ENCODE assay signal across 14 mouse cellular contexts in the genomic region with DNA sequence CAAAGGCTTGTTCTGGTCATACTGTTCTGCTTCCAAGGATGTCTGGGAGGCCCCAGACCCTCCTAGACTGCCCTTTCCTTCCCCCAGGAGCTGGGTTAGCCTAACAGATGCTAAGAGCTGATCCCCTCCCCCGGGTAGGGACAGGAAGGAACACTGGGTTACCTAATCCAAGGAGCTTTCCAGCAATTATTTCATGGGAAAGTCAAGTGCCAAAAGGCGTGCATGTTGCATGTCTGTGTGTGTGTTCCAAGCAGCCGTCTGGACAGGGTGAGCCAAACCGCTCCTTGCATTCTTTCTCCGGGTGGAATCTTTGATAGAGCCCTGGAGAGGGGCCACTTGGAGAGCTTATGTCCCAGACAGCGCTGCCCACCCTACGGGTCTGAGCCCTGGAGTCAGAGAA. TPM values are rescaled to one million over a fixed set of nuclear protein-coding genes. Genes with fewer than 3 reads are reported as not detected.
DNase-seq lines count a peak whose midpoint lies in the region; ATAC-seq and TF ChIP-seq lines count a peak whose summit lies in the region.
"Had no signal": no experiment of that assay in that cellular context is flagged by ENCODE, and none has a peak within 500 bp of the region (broad histone marks: within the 10 kb centered on the region; RNA-seq: fewer than 3 reads in every experiment).

No protein-coding gene starts in this region.

- H3K36me3 ChIP-seq in stomach, postnatal 0 days (ENCODE audit: control insufficient read depth, insufficient read depth, low read length), result no peaks in the 10 kb centered on the region
- H3K36me3 ChIP-seq: embryonic facial prominence, embryonic 13.5 days had no signal

- TF ChIP-seq EP300 in stomach, postnatal 0 days (optimal IDR thresholded peaks at IDR 0.05), result no peak

- TF ChIP-seq POLR2A in lung, adult 2 months (IDR thresholded peaks at IDR 0.05; ENCODE audit: borderline replicate concordance, extremely low read depth, low read depth, low read length), result no peak

- H3K4me1 ChIP-seq in lung, adult 2 months (ENCODE audit: control insufficient read depth, insufficient read depth, low read length), result 0 out of 2 replicates have a peak, but pooled peaks cover 2% of the 10 kb centered on the region
- no peaks in the 10 kb centered on the region; the same call in 1 of the 2 replicates for H3K4me1 ChIP-seq in stomach, postnatal 0 days (replicated peaks; ENCODE audit: control insufficient read depth, insufficient read depth)

- intact Hi-C loops in heart, postnatal 25 days (cut with DNase I), result no loop called here

- H3K9ac ChIP-seq in stomach, postnatal 0 days (ENCODE audit: low read length), result no peak overlapping the region
- H3K9ac ChIP-seq: embryonic facial prominence, embryonic 13.5 days; forebrain, embryonic 13.5 days had no signal

- ATAC-seq in stomach, postnatal 0 days (ENCODE audit: low FRiP score, low TSS enrichment), result no peak; the same call in 1 of the 2 replicates
- ATAC-seq in CD4-positive, CD25-positive, alpha-beta regulatory T cell, adult 4 months, result no peak
- ATAC-seq: forebrain, embryonic 13.5 days had no signal

- no peak for TF ChIP-seq CTCF in lung, adult 2 months (IDR thresholded peaks at IDR 0.05; ENCODE audit: insufficient read depth, low read length)
- no peak; the same call in 1 of the 2 replicates for TF ChIP-seq CTCF in stomach, postnatal 0 days (IDR thresholded peaks at IDR 0.05; ENCODE audit: low read depth)

- DNase-seq in lung, adult 18-20 months, result peak; percentile 53 to 73
- no peak for DNase-seq in lung, adult 2 months
- DNase-seq in heart, adult 9 months (ENCODE audit: low spot score in 2 of 2), result peak; percentile 89 to 93
- DNase-seq in heart, postnatal 25 days (ENCODE audit: low spot score), result peak; percentile 79
- no peak for DNase-seq in stomach, postnatal 0 days (ENCODE audit: low spot score)
- no peak for DNase-seq in layer of hippocampus, postnatal 25 days (ENCODE audit: extremely low spot score in 1 of 2, low spot score in 1 of 2)
- DNase-seq: kidney, postnatal 10 days; right cerebral cortex, adult 18-20 months; thymus, adult 2 months had no signal

- no peaks in the 10 kb centered on the region for H3K9me3 ChIP-seq in stomach, postnatal 0 days (ENCODE audit: control insufficient read depth, low read length)
- H3K9me3 ChIP-seq: embryonic facial prominence, embryonic 13.5 days; forebrain, embryonic 13.5 days had no signal

- H3K27ac ChIP-seq in stomach, postnatal 0 days (replicated peaks), result peak overlapping the region; percentile 30; the same call in 1 of the 2 replicates
- H3K27ac ChIP-seq: embryonic facial prominence, embryonic 13.5 days; forebrain, embryonic 13.5 days had no signal

- whole genome bisulfite sequencing in lung, adult 2 months, result 37% methylated on average over 7 of the region's 7 CpGs
- WGBS in stomach, postnatal 0 days, result 57% methylated on average over 7 of the region's 7 CpGs

- H3K27me3 ChIP-seq in stomach, postnatal 0 days (ENCODE audit: control insufficient read depth, insufficient read depth, low read length), result no peaks in the 10 kb centered on the region

- no peak overlapping the region for H3K4me3 ChIP-seq in lung, adult 2 months (replicated peaks; ENCODE audit: extremely low read depth, low read depth, low read length)
- no peak overlapping the region for H3K4me3 ChIP-seq in stomach, postnatal 0 days (ENCODE audit: low read depth, low read length)
- H3K4me3 ChIP-seq: embryonic facial prominence, embryonic 13.5 days; forebrain, embryonic 13.5 days had no signal

- no peak overlapping the region for H3K4me2 ChIP-seq in stomach, postnatal 0 days (replicated peaks; ENCODE audit: low read depth)
- H3K4me2 ChIP-seq: embryonic facial prominence, embryonic 13.5 days; forebrain, embryonic 13.5 days had no signal

RNA-seq across cellular contexts. Expression of gene Smtnl2, which starts 1.5 kb away (rescaled TPM):
- 32.1 and 34.5 TPM in 2 replicates for polyA plus RNA-seq in lung, adult 2 months (2012; rRNA removed)
- total RNA-seq in heart, postnatal 25 days (2021), result 10 to 100 TPM; 19.0 to 21.6 TPM
- polyA plus RNA-seq in stomach, postnatal 0 days (2015; fragmentation: Nextera tagmentation; extraction: Ambion mirVana), result 25.8 and 26.9 TPM in 2 replicates
- total RNA-seq in layer of hippocampus, postnatal 25 days (2021), result 1 to 10 TPM; 2.0 to 3.0 TPM
- under 1 TPM in 1 of 2 experiments, not detected in 1; 0.23 TPM for polyA plus RNA-seq in CD4-positive, CD25-positive, alpha-beta regulatory T cell, adult 4 months (2017; shearing (Covaris generic))

RNA-seq across cellular contexts. Expression of gene Ggt6, which starts 22.3 kb away (rescaled TPM):
- polyA plus RNA-seq in lung, adult 2 months (2012; rRNA removed), result 2.9 and 7.0 TPM in 2 replicates
- total RNA-seq in heart, postnatal 25 days (2021), result under 1 TPM in 1 of 2 experiments, not detected in 1; 0.31 TPM
- polyA plus RNA-seq in stomach, postnatal 0 days (2015; fragmentation: Nextera tagmentation; extraction: Ambion mirVana), result 12.9 and 13.0 TPM in 2 replicates
- total RNA-seq in layer of hippocampus, postnatal 25 days (2021), result under 1 TPM in 1 of 2 experiments, not detected in 1; 0.20 TPM
- polyA plus RNA-seq in CD4-positive, CD25-positive, alpha-beta regulatory T cell, adult 4 months (2017; shearing (Covaris generic)), result not detected
- total RNA-seq: layer of hippocampus, postnatal 14 days had no signal
- polyA plus RNA-seq: forebrain, embryonic 13.5 days; neural tube, embryonic 14.5 days had no signal

RNA-seq across cellular contexts. Expression of gene Mybbp1a, which starts 28.1 kb away (rescaled TPM):
- polyA plus RNA-seq in lung, adult 2 months (2012; rRNA removed), result 26.1 and 32.8 TPM in 2 replicates
- total RNA-seq in heart, postnatal 25 days (2021), result 10 to 100 TPM; 40.9 to 42.8 TPM
- polyA plus RNA-seq in stomach, postnatal 0 days (2015; fragmentation: Nextera tagmentation; extraction: Ambion mirVana), result 52.2 and 57.6 TPM in 2 replicates
- 10 to 100 TPM; 48.3 to 54.0 TPM for total RNA-seq in layer of hippocampus, postnatal 25 days (2021)
- polyA plus RNA-seq in CD4-positive, CD25-positive, alpha-beta regulatory T cell, adult 4 months (2017; shearing (Covaris generic)), result 100 to 1,000 TPM in 1 of 2 experiments, 10 to 100 TPM in 1; 73.7 to 102 TPM

RNA-seq across cellular contexts. Expression of gene Tekt1, which starts 50.8 kb away (rescaled TPM):
- polyA plus RNA-seq in lung, adult 2 months (2012; rRNA removed), result 4.8 and 8.3 TPM in 2 replicates
- not detected for total RNA-seq in heart, postnatal 25 days (2021)
- 0.13 TPM in 1 of 2 replicates, not detected in the other for polyA plus RNA-seq in stomach, postnatal 0 days (2015; fragmentation: Nextera tagmentation; extraction: Ambion mirVana)
- 1 to 10 TPM; 2.7 to 3.1 TPM for total RNA-seq in layer of hippocampus, postnatal 25 days (2021)
- not detected for polyA plus RNA-seq in CD4-positive, CD25-positive, alpha-beta regulatory T cell, adult 4 months (2017; shearing (Covaris generic))

Comparison
In these comparisons a context has a peak if more than half of its experiments do, and no peak if none do; other contexts are left out.
1. DNase-seq: peak in lung, adult 18-20 months (2 of 2), heart, adult 9 months (2 of 2) and heart, postnatal 25 days (single experiment); none in lung, adult 2 months (single experiment), stomach, postnatal 0 days (single experiment) and layer of hippocampus, postnatal 25 days (0 of 2).
2. RNA of gene Smtnl2, which starts 1.5 kb away (polyA plus RNA-seq): 32.1 to 34.5 TPM in lung, adult 2 months and 25.8 to 26.9 TPM in stomach, postnatal 0 days; 0.23 TPM in CD4-positive, CD25-positive, alpha-beta regulatory T cell, adult 4 months; every median in the first group is over 10 times any median in the second.